Mouse (Mus musculus) layer of hippocampus, postnatal 36 days (tissue): ENCODE data around the gene Slco4a1. TPM values are rescaled to one million over a fixed set of nuclear protein-coding genes. Genes with fewer than 3 reads are reported as not detected.

Experiments
- DNase-seq, 2 experiments: peaks; one replicate each; pipeline ENCODE4 v3.0.0; 2022
- total RNA-seq, 2 experiments: library from RNA; stranded (reverse); gene quantifications; 2 replicates each; pipeline ENCODE4 v1.2.3; 2021

Slco4a1 gene
- total RNA-seq, 2 experiments from 2014 or later: 0.87 to 2.6 TPM

GRCm38 (mm10) chr2:180508455-180509115 lies 52.5 kb downstream of the Slco4a1 start:
- no peak for DNase-seq

- DNase-seq: no peak
Observed at GRCm38 (mm10) chr2:180510867-180511266, 54.8 kb downstream of the Slco4a1 start.

- no peak for DNase-seq
Observed at GRCm38 (mm10) chr2:180511875-180512661, 56.0 kb downstream of the Slco4a1 start.

GRCm38 (mm10) chr2:180513019-180513418 lies 57.0 kb downstream of the Slco4a1 start:
- DNase-seq: no peak

GRCm38 (mm10) chr2:180513835-180514234 lies 57.8 kb downstream of the Slco4a1 start:
- no peak for DNase-seq

- no peak for DNase-seq
Observed at GRCm38 (mm10) chr2:180521437-180522221, 65.6 kb downstream of the Slco4a1 start.

- DNase-seq: no peak
Observed at GRCm38 (mm10) chr2:180522825-180523224, 66.8 kb downstream of the Slco4a1 start.

Other genes with a start within 250 kb of the Slco4a1 start
- gene Lama5, start 230.4 kb upstream of the Slco4a1 start, total RNA-seq: 10 to 100 TPM in 1 of 2 experiments, 1 to 10 TPM in 1; 6.5 to 11.0 TPM
- 100 to 1,000 TPM; 665 to 743 TPM for gene Rps21, start 198.9 kb upstream of the Slco4a1 start, total RNA-seq
- 10 to 100 TPM; 29.9 to 32.1 TPM for gene Cables2, start 182.7 kb upstream of the Slco4a1 start, total RNA-seq
- not detected for gene Rbbp8nl, start 166.4 kb upstream of the Slco4a1 start, total RNA-seq
- gene Gata5, start 121.5 kb upstream of the Slco4a1 start, total RNA-seq: not detected
- gene Ntsr1, start 43.7 kb downstream of the Slco4a1 start, total RNA-seq: 1 to 10 TPM; 2.5 to 3.3 TPM
- gene Mrgbp, start 125.1 kb downstream of the Slco4a1 start, total RNA-seq: 10 to 100 TPM; 20.1 to 21.9 TPM
- 10 to 100 TPM; 39.7 to 43.8 TPM for gene Ogfr, start 133.0 kb downstream of the Slco4a1 start, total RNA-seq
- gene Col9a3, start 141.5 kb downstream of the Slco4a1 start, total RNA-seq: 10 to 100 TPM in 1 of 2 experiments, 1 to 10 TPM in 1; 9.3 to 13.9 TPM
- gene Tcfl5, start 186.5 kb downstream of the Slco4a1 start, total RNA-seq: under 1 TPM; 0.32 to 0.35 TPM